8 mouse cellular contexts compared by ENCODE assay signal in genomic region chr9:78176831-78177230, GRCm38 (mm10). TPM values are rescaled to one million over a fixed set of nuclear protein-coding genes. Genes with fewer than 3 reads are reported as not detected.
DNase-seq lines count a peak whose midpoint lies in the region; ATAC-seq and TF ChIP-seq lines count a peak whose summit lies in the region.

No protein-coding gene starts in this region.

- H3K4me1 ChIP-seq in forebrain, embryonic 10.5 days = peaks cover 7% of the 10 kb centered on the region
- H3K4me1 ChIP-seq in intestine, postnatal 0 days (replicated peaks; ENCODE audit: control insufficient read depth, insufficient read depth, low read length) = no peaks in the 10 kb centered on the region; the same call in 1 of the 2 replicates
- 0 out of 2 replicates have a peak, but pooled peaks cover 4% of the 10 kb centered on the region for H3K4me1 ChIP-seq in stomach, embryonic 14.5 days (ENCODE audit: control insufficient read depth, insufficient read depth, low read length)

- peak overlapping the region; percentile 62 for H3K4me3 ChIP-seq in forebrain, embryonic 10.5 days
- peak overlapping the region; percentile 59 for H3K4me3 ChIP-seq in intestine, postnatal 0 days (ENCODE audit: low read depth, low read length)
- peak overlapping the region; percentile 41 for H3K4me3 ChIP-seq in stomach, embryonic 14.5 days (ENCODE audit: low read depth, low read length)

- WGBS in forebrain, embryonic 10.5 days = 59% methylated on average over 7 of the region's 7 CpGs
- 12% methylated on average over 7 of the region's 7 CpGs for WGBS in intestine, postnatal 0 days
- 18% methylated on average over 7 of the region's 7 CpGs for WGBS in stomach, embryonic 14.5 days

- peak overlapping the region; percentile 75; the same call in 1 of the 2 replicates for H3K9ac ChIP-seq in intestine, postnatal 0 days (ENCODE audit: low read depth, low read length)
- peak overlapping the region; percentile 34; the same call in 1 of the 2 replicates for H3K9ac ChIP-seq in stomach, embryonic 14.5 days (replicated peaks; ENCODE audit: low read depth, low read length)

- H3K27ac ChIP-seq in forebrain, embryonic 10.5 days = peak overlapping the region; percentile 93
- H3K27ac ChIP-seq in intestine, postnatal 0 days (ENCODE audit: low read depth, low read length) = peak overlapping the region; percentile 99
- H3K27ac ChIP-seq in stomach, embryonic 14.5 days (ENCODE audit: low read length) = peak overlapping the region; percentile 96; the same call in 1 of the 2 replicates

- ATAC-seq in intestine, postnatal 0 days = peak; percentile 42
- no peak for ATAC-seq in stomach, embryonic 14.5 days (ENCODE audit: insufficient number of reproducible peaks, insufficient read depth, low FRiP score, low read depth)

- H3K36me3 ChIP-seq in forebrain, embryonic 10.5 days (replicated peaks) = no peaks in the 10 kb centered on the region
- no peaks in the 10 kb centered on the region for H3K36me3 ChIP-seq in intestine, postnatal 0 days (ENCODE audit: control insufficient read depth, insufficient read depth)
- H3K36me3 ChIP-seq in stomach, embryonic 14.5 days (ENCODE audit: control insufficient read depth, insufficient read depth, low read length) = no peaks in the 10 kb centered on the region

- peak; percentile 87 for DNase-seq in heart, adult 11 months
- no peak for DNase-seq in heart, postnatal 4 days
- peak; percentile 21 to 29 for DNase-seq in CD8-positive naive resting alpha-beta T cell, adult 2 months (ENCODE audit: low read depth in 2 of 2, low spot score in 2 of 2)
- DNase-seq in forebrain, embryonic 10.5 days (ENCODE audit: extremely low spot score, low spot score) = no peak
- peak; percentile 49 for DNase-seq in lung, postnatal 10 days
- no peak for DNase-seq in spleen, adult 12 weeks (ENCODE audit: low spot score)

- H3K9me3 ChIP-seq in forebrain, embryonic 10.5 days = no peaks in the 10 kb centered on the region
- no peaks in the 10 kb centered on the region for H3K9me3 ChIP-seq in intestine, postnatal 0 days (ENCODE audit: control insufficient read depth)
- no peaks in the 10 kb centered on the region for H3K9me3 ChIP-seq in stomach, embryonic 14.5 days (ENCODE audit: control insufficient read depth, low read depth, low read length)

- peak overlapping the region; percentile 75 for H3K4me2 ChIP-seq in intestine, postnatal 0 days (replicated peaks; ENCODE audit: low read depth)
- peak overlapping the region; percentile 45 for H3K4me2 ChIP-seq in stomach, embryonic 14.5 days (replicated peaks; ENCODE audit: low read depth, low read length)

- no peaks in the 10 kb centered on the region for H3K27me3 ChIP-seq in forebrain, embryonic 10.5 days (ENCODE audit: poor library complexity, severe bottlenecking)
- H3K27me3 ChIP-seq in intestine, postnatal 0 days (replicated peaks; ENCODE audit: control insufficient read depth, insufficient read depth, low read length) = no peaks in the 10 kb centered on the region
- no peaks in the 10 kb centered on the region for H3K27me3 ChIP-seq in stomach, embryonic 14.5 days (ENCODE audit: control insufficient read depth, insufficient read depth, low read length)

- TF ChIP-seq CTCF in intestine, postnatal 0 days (IDR thresholded peaks at IDR 0.05; ENCODE audit: low read depth) = no peak

RNA-seq across cellular contexts. Expression of gene Gsta4, which starts 5.7 kb away (rescaled TPM):
- 10 to 100 TPM; 66.4 to 68.2 TPM for total RNA-seq in heart, postnatal 4 days (2021)
- polyA plus RNA-seq in forebrain, embryonic 10.5 days (2016; fragmentation: Nextera tagmentation; extraction: Ambion mirVana) = 103 and 112 TPM in 2 replicates
- 23.3 and 36.2 TPM in 2 replicates for polyA plus RNA-seq in intestine, postnatal 0 days (2015; fragmentation: Nextera tagmentation; extraction: Ambion mirVana)
- polyA plus RNA-seq in stomach, embryonic 14.5 days (2014; fragmentation: Nextera tagmentation; extraction: Ambion mirVana) = 478 and 492 TPM in 2 replicates

RNA-seq across cellular contexts. Expression of gene Gsta1, which starts 53.6 kb away (rescaled TPM):
- total RNA-seq in heart, postnatal 4 days (2021) = under 1 TPM in 1 of 2 experiments, not detected in 1; 0.41 TPM
- polyA plus RNA-seq in forebrain, embryonic 10.5 days (2016; fragmentation: Nextera tagmentation; extraction: Ambion mirVana) = not detected in 2 replicates
- 94.0 and 129 TPM in 2 replicates for polyA plus RNA-seq in intestine, postnatal 0 days (2015; fragmentation: Nextera tagmentation; extraction: Ambion mirVana)
- 9.6 and 9.7 TPM in 2 replicates for polyA plus RNA-seq in stomach, embryonic 14.5 days (2014; fragmentation: Nextera tagmentation; extraction: Ambion mirVana)

Comparison
In these comparisons a context has a peak if more than half of its experiments do, and no peak if none do; other contexts are left out.
1. DNase-seq: peak in heart, adult 11 months (single experiment), CD8-positive naive resting alpha-beta T cell, adult 2 months (2 of 2) and lung, postnatal 10 days (single experiment); none in heart, postnatal 4 days (single experiment), forebrain, embryonic 10.5 days (single experiment) and spleen, adult 12 weeks (single experiment).
2. RNA of gene Gsta1, which starts 53.6 kb away (polyA plus RNA-seq): 94.0 to 129 TPM in intestine, postnatal 0 days and 9.6 to 9.7 TPM in stomach, embryonic 14.5 days; not detected in forebrain, embryonic 10.5 days; every median in the first group is over 10 times any median in the second.
3. Peak in every context shown above with its lines, with median percentiles within 50 percentile points of each other: H3K27ac ChIP-seq and H3K4me3 ChIP-seq.